Mouse (Mus musculus) kidney, adult 2 months (tissue): ENCODE data around the gene Cmya5. TPM values are rescaled to one million over a fixed set of nuclear protein-coding genes. Genes with fewer than 3 reads are reported as not detected.

Experiments used
- DNase-seq: peaks from one replicate; pipeline ENCODE4 v3.0.0; 2021
- H3K27ac ChIP-seq: fragments of 200-500 bp; 2 replicates; pipeline ENCODE4 v1.5.1; 2012; ENCODE audit warnings: low read depth, low read length, control low read depth, inconsistent platforms; ENCODE audit not compliant: insufficient read depth
- H3K27me3 ChIP-seq: fragments of 200-500 bp; replicated peaks from 2 replicates; pipeline ENCODE4 v1.6.1; 2012; ENCODE audit warnings: mild to moderate bottlenecking, moderate library complexity, low read length, inconsistent platforms; ENCODE audit not compliant: control insufficient read depth, insufficient read depth
- H3K36me3 ChIP-seq: fragments of 200-500 bp; 2 replicates; pipeline ENCODE4 v1.6.1; 2012; ENCODE audit warnings: mild to moderate bottlenecking, moderate library complexity, low read length, inconsistent platforms; ENCODE audit not compliant: control insufficient read depth, insufficient read depth
- H3K4me1 ChIP-seq: fragments of 200-500 bp; 2 replicates; pipeline ENCODE4 v1.6.1; 2011; ENCODE audit warnings: low read length; ENCODE audit not compliant: control insufficient read depth, insufficient read depth
- H3K4me3 ChIP-seq: fragments of 200-500 bp; 2 replicates; pipeline ENCODE4 v1.5.1; 2011; ENCODE audit warnings: mild to moderate bottlenecking, low read depth, low read length, control low read depth; ENCODE audit not compliant: insufficient read depth
- CTCF ChIP-seq: fragments of 200-500 bp; conservative IDR thresholded peaks from 2 replicates; pipeline ENCODE4 v1.5.1; 2011; ENCODE audit warnings: low read depth, mild to moderate bottlenecking, control low read depth, low read length, moderate library complexity, mixed read lengths; ENCODE audit not compliant: insufficient read depth, insufficient read length
- POLR2A ChIP-seq: fragments of 200-500 bp; IDR thresholded peaks from one replicate; pipeline ENCODE4 v1.6.1; 2011; ENCODE audit warnings: low read depth, low read length, control low read depth
- WGBS: fragments of 180-500 bp; shearing (Covaris S2); methylation state at CpG from one replicate; pipeline ENCODE4 v1.1.7; 2018; 5-methylcytosine and 5-hydroxymethylcytosine counted together
- polyA plus RNA-seq: library from polyadenylated mRNA; depleted of rRNA; stranded (reverse); fragments of >200 nt; gene quantifications from 2 replicates; pipeline ENCODE4 v1.2.3, GENCODE M21; 2012

Gene Cmya5
- polyA plus RNA-seq, 1 experiment, result 1.0 TPM

DNA sequence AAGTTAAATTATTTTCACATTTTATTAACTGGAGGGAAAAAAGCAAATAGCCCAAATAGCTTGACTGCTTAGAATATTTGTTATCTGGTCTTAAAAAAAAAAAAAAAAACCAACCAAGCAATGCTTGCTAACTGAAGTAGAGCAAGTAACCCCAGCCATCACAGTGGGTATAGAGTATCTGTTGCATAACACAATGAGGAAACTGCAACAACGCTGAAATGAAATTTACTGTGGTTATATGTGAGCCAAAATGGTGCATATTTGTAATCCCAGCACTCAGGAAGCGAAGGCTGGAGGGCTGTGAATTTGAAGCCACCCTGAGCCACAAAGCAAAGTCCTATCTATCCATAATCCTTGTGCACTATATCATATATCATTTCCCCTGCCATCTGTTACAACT, 35.0 kb upstream of the Cmya5 start:
- 77% methylated on average over 2 of the region's 2 CpGs for WGBS
- Histone ChIP-seq H3K36me3 (peaks cover 3% of the 10 kb centered on the region; the same call in 1 of the 2 replicates), H3K4me3 (no peak overlapping the region), H3K4me1 (no peaks in the 10 kb centered on the region), H3K27me3 (no peaks in the 10 kb centered on the region), H3K27ac (no peak overlapping the region)
- no peak for DNase-seq
- TF ChIP-seq CTCF (no peak), POLR2A (no peak)

DNA sequence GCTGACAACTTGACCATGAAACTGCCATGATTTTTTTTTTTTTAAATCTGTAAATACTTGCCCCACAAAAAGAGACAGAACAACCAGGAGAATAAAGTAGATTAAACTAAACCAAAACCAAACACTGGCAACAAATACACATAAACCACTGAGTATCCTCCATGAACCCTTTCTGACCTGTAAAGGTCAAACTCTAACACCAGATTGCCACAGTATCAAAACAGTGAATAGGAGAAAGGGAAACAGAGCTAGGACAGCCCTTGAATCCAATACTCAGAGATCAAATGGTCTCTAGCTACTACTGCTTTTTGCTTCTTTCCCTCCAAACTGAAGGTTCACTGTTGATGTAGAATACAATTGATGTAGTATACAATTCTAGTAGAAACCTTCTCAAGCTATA, 33.0 kb upstream of the Cmya5 start:
- no peak for TF ChIP-seq POLR2A
- TF ChIP-seq CTCF, result no peak
- no peak for DNase-seq
- Histone ChIP-seq H3K36me3 (no peaks in the 10 kb centered on the region; the same call in 1 of the 2 replicates), H3K27ac (no peak overlapping the region), H3K27me3 (no peaks in the 10 kb centered on the region), H3K4me1 (no peaks in the 10 kb centered on the region), H3K4me3 (no peak overlapping the region)

DNA sequence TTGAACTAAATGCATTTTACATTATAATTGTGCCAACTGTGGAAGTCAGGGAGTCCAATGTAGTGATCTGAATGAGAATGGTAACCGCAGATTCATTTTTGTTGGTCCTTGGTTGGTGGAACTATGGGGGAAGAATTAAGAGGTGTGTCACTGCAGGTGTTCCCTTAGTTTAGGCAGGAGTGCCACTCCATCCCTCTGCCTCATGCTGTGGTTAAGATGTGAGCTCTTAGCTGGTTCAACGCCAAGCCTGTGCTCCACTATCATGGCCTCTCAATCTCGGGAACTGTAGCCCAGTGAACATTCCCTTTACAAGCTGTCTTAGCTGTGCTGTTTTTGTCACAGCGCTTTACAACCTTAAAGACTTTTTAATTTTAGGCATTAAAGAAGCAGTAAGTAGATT, 18.8 kb upstream of the Cmya5 start:
- Histone ChIP-seq H3K4me3 (no peak overlapping the region), H3K36me3 (peaks cover 2% of the 10 kb centered on the region; the same call in 1 of the 2 replicates), H3K27ac (no peak overlapping the region), H3K27me3 (no peaks in the 10 kb centered on the region), H3K4me1 (no peaks in the 10 kb centered on the region)
- DNase-seq, result no peak
- WGBS, result 90% methylated on average over 4 of the region's 4 CpGs
- TF ChIP-seq CTCF (no peak), POLR2A (no peak)

DNA sequence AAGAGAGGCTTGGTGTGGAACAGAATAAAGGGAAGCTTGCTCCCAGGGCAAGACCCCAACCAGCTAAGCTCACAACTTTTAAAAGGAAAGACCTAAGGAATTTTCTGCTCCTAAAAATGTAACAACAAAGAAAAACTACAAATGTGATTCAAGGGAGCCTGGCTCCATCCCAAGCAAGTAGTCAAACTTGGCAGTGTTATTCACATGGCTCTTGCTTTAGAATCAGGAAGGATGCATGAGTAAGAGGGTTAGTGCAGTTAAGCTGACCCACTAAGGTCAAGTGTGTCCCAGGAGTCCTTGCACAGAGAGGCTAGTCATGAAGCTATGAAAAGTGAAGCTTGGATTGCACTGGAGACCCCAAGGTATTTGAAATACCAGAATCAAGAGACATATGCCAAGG, 17.9 kb upstream of the Cmya5 start:
- Histone ChIP-seq H3K27ac (no peak overlapping the region), H3K27me3 (no peaks in the 10 kb centered on the region), H3K4me1 (no peaks in the 10 kb centered on the region), H3K36me3 (peaks cover 3% of the 10 kb centered on the region; the same call in 1 of the 2 replicates), H3K4me3 (no peak overlapping the region)
- DNase-seq, result no peak
- TF ChIP-seq POLR2A (no peak), CTCF (no peak)

DNA sequence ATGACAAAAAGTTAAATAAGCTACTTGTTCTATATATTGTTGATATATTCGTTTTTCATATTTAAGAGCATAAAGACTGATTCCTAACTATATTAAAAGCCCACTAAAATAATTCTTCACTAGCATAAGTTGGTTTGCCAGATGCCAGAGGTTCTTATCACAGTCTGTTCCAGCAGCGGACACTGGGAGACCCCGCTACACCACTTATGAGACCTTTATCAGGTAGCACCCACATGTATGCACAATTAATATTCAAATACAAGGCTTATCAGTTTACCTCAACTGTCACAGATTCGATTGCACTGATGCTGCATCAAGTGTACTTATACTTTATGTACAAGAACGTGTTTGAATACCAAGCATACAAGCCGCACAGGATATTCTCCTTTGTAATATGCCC, 13.7 kb upstream of the Cmya5 start:
- Histone ChIP-seq H3K27me3 (no peaks in the 10 kb centered on the region), H3K27ac (no peak overlapping the region), H3K4me3 (no peak overlapping the region), H3K36me3 (peaks cover 2% of the 10 kb centered on the region; the same call in 1 of the 2 replicates), H3K4me1 (no peaks in the 10 kb centered on the region)
- TF ChIP-seq POLR2A, result no peak
- 96% methylated on average over 6 of the region's 6 CpGs for WGBS
- no peak for DNase-seq

DNA sequence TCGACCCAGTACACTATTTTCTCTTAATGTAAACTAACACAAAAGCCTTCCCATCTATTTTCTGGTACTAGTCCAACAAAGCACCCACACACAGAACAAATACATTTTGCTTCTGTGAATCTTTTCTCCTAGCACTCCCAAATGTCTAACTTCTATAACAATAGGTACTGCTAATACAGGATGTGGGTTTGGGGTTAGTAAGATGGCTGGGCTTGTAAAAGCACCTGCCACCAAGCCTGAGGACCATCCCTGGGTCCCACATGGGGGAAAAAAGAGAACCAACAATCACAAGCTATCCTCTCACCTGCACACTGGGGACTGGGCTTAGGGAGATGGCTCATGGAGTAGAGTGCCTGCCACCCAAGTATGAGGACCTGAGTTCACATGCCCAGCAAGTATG, 8.8 kb upstream of the Cmya5 start:
- H3K4me1 ChIP-seq, result no peaks in the 10 kb centered on the region
- no peaks in the 10 kb centered on the region for H3K27me3 ChIP-seq
- peaks cover under 1% of the 10 kb centered on the region; the same call in 1 of the 2 replicates for H3K36me3 ChIP-seq
- no peak for DNase-seq
- no peak for TF ChIP-seq POLR2A
- H3K27ac ChIP-seq, result no peak overlapping the region
- no peak overlapping the region for H3K4me3 ChIP-seq
- 84% methylated on average over 1 of the region's 1 CpGs for WGBS

DNA sequence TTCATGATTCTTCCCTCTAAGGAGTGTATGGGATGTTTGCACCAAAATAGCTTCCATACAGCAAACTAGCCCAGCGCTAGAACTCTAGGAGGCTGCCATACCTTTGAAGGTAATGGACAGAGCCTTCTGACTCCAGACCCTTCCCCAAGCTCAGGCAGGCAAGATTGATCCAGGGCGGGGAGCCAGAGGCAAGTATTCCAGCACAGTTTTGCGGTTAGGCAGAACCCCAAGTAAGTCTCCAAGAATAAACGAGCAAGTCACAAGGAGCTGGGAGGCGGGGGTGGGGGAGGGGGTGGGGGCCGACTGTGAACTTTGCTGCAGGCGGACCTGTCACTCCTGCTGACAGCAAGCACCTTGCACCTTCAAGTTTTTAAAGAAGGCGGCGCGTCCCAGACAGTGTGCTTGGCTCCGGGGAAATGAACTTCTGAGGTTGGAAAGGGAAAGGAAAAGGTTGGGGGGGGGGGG, 673 bp downstream of the Cmya5 start:
- Histone ChIP-seq H3K27ac (no peak overlapping the region), H3K4me1 (peaks cover 5% of the 10 kb centered on the region; the same call in 1 of the 2 replicates), H3K27me3 (no peaks in the 10 kb centered on the region), H3K4me3 (peak overlapping the region; percentile 46), H3K36me3 (no peaks in the 10 kb centered on the region)
- DNase-seq, result no peak
- 15% methylated on average over 11 of the region's 11 CpGs for WGBS
- TF ChIP-seq POLR2A (no peak), CTCF (no peak)

DNA sequence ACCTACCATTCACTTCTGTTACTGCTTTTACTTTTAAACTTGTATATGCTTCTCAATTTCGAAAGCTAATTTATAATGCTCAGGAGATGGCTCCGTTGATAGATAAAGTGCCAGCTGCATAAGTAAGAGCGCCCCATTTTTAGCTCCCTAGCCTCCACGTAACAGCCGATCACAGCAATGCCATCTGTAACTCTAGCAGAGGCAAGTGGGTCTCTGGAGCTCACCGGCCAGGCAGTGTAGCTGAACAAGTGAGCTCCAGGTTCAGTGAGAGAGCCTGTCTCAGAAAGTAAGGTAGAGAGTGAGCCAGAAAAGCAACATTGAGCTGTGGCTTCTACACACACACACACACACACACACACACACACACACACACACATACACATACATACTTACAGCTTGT, 3.3 kb downstream of the Cmya5 start:
- TF ChIP-seq POLR2A (no peak), CTCF (no peak)
- no peak overlapping the region for H3K27ac ChIP-seq
- 95% methylated on average over 6 of the region's 6 CpGs for WGBS

More for the DNA sequence above, 3.3 kb downstream of the Cmya5 start:
- peaks cover 5% of the 10 kb centered on the region; the same call in 1 of the 2 replicates for H3K4me1 ChIP-seq
- H3K4me3 ChIP-seq, result no peak overlapping the region
- no peak for DNase-seq
- H3K27me3 ChIP-seq, result no peaks in the 10 kb centered on the region
- H3K36me3 ChIP-seq, result no peaks in the 10 kb centered on the region
